Mouse (Mus musculus): ENCODE measurements around the gene Fer.

Gene Fer

GRCm38 (mm10) chr17:64138036-64138717 is 275.3 kb downstream of the Fer start:
- in situ Hi-C loops (cut with MboI, MseI) = no loop called here

- in situ Hi-C loops (cut with MboI, MseI) = no loop called here
These were observed 276.5 kb downstream of the Fer start for GRCm38 (mm10) chr17:64139231-64139915.

GRCm38 (mm10) chr17:64140063-64140850 is 277.4 kb downstream of the Fer start:
- in situ Hi-C loops (cut with MboI, MseI) = no loop called here

- in situ Hi-C loops (cut with MboI, MseI) = no loop called here
These were observed 279.0 kb downstream of the Fer start for GRCm38 (mm10) chr17:64141856-64142255.

DNA sequence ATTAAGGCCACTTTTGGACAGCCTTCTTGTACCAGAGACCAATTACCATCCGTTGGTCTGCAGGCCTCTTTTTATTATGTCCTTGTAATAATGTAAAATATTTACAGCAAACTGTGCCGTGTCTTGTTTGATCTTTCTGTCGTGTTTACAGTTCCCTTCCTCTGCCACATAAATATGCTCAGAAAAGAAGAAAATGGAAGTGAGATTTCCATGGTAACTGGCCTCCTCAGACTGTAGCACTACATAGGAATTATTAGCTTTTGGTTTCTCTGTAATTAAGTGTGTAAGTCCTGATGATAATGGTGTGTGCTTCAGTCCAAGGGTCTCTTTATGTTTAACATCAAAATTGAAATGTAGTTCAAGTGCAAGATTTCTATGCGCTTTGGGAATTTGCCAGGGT is 283.5 kb downstream of the Fer start:
- in situ Hi-C loops (cut with MboI, MseI) = loop anchor here in 1 of 2 experiments (5.0 kb wide), 1 partner anchor 94 kb away; no protein-coding TSS in a partner anchor

DNA sequence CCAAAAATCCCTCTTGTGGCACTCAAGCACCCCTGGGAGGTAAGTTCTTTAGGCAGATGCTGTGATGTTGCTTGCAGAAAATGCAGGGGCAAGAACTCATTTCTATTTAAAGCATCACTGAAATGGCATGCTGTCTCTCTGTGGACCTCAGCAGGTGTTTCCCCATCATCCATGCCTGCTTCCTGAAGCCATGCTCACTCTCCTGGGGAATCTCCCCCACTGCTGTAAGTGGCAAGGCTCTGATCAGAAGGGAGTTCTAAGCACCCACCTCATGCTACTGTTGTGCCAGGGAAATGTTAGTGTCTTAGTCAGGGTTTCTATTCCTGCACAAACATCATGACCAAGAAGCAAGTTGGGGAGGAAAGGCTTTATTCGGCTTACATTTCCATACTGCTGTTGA is 287.9 kb downstream of the Fer start:
- in situ Hi-C loops (cut with MboI, MseI) = no loop called here

DNA sequence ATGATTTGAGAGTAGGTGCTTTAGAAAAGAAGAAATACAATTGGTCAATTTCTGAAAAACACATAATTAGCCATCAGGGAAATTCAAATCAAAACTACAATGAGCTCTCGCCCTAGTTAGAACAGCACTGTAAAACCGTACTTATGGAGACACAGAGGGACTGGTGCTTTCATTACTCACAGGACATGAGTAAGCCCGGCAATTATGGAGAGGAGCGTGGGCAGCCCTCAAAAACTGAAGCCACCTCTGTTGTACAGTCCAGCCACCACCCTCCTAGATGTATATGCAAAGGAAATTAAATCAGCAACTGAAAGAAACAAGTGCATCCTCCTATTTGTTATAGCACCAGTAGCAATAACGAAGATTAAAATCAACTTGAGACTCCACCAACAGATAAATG is 304.9 kb downstream of the Fer start:
- in situ Hi-C loops (cut with MboI, MseI) = no loop called here

DNA sequence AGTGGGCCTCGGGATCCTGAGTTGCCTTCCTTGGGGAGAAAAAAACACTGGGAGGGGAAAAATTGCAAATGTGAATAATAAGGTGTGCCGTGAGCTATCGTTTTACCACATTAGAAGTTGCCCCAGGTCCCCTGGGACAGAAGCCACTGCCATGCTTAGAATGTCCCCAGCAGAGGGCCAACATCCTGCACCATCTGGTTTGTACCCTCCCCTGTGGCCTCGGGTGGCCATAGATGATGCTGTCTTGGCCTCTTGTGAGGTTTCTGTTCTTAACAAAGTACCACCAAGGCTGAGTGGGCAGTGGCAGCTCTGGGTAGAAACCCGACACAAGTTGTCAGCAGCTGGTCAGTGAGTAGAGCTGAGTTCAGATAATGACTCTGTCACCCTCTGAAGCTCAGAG is 307.2 kb downstream of the Fer start:
- in situ Hi-C loops (cut with MboI, MseI) = no loop called here

GRCm38 (mm10) chr17:64172474-64172873 is 309.6 kb downstream of the Fer start:
- in situ Hi-C loops (cut with MboI, MseI) = no loop called here

GRCm38 (mm10) chr17:64180546-64180945 is 317.7 kb downstream of the Fer start:
- in situ Hi-C loops (cut with MboI, MseI) = no loop called here

GRCm38 (mm10) chr17:64181291-64181690 is 318.4 kb downstream of the Fer start:
- in situ Hi-C loops (cut with MboI, MseI) = no loop called here

GRCm38 (mm10) chr17:64182599-64182998 is 319.7 kb downstream of the Fer start:
- in situ Hi-C loops (cut with MboI, MseI) = no loop called here

- in situ Hi-C loops (cut with MboI, MseI) = no loop called here
These were observed 320.3 kb downstream of the Fer start for GRCm38 (mm10) chr17:64183196-64183595.

All from T-helper 17 cell (primary cell).